Mouse (Mus musculus): ENCODE results near the gene Itprid1. TPM values are rescaled to one million over a fixed set of nuclear protein-coding genes. Genes with fewer than 3 reads are reported as not detected.

The Itprid1 gene
- polyA plus RNA-seq, 1 experiment from 2014 or later: 0.40 TPM

DNA sequence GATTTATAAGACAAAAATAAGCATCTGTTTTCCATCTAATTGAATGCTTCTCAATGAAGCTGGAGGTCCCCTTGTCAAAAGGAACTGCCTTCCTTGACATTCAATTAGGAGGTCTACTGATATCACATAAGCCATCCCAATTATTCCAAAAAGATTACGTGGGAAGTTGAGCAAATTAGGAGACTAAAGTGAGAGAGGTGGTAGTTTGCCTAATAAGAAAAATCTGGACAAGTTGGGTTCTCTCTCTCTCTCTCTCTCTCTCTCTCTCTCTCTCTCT, 65.6 kb downstream of the Itprid1 start:
- no peaks in the 10 kb centered on the region for H3K27me3 ChIP-seq (replicated peaks)

GRCm38 (mm10) chr6:55919206-55919605, 82.5 kb downstream of the Itprid1 start:
- no peak overlapping the region for H3K9ac ChIP-seq
- no peak overlapping the region for H3K4me3 ChIP-seq (replicated peaks)
- H3K9me3 ChIP-seq: no peaks in the 10 kb centered on the region
- H3K36me3 ChIP-seq: no peaks in the 10 kb centered on the region
- no peak overlapping the region for H3K27ac ChIP-seq
- H3K4me2 ChIP-seq: no peak overlapping the region
- H3K4me1 ChIP-seq: no peaks in the 10 kb centered on the region
- WGBS: 85% methylated on average over 5 of the region's 5 CpGs
- H3K27me3 ChIP-seq (replicated peaks): no peaks in the 10 kb centered on the region
- no peak for ATAC-seq (ENCODE audit: insufficient read depth, low FRiP score, low read depth)

More for the DNA sequence above, 65.6 kb downstream of the Itprid1 start:
- no peaks in the 10 kb centered on the region for H3K9me3 ChIP-seq
- ATAC-seq (ENCODE audit: insufficient read depth, low FRiP score, low read depth): no peak
- no peak overlapping the region for H3K4me2 ChIP-seq
- no peak overlapping the region for H3K4me3 ChIP-seq (replicated peaks)
- no peaks in the 10 kb centered on the region for H3K4me1 ChIP-seq
- H3K36me3 ChIP-seq: no peaks in the 10 kb centered on the region
- 81% methylated on average over 1 of the region's 1 CpGs for WGBS
- H3K9ac ChIP-seq: no peak overlapping the region
- no peak overlapping the region for H3K27ac ChIP-seq

- Histone ChIP-seq H3K4me3 (replicated peaks) (no peak overlapping the region), H3K4me2 (no peak overlapping the region), H3K4me1 (no peaks in the 10 kb centered on the region), H3K36me3 (no peaks in the 10 kb centered on the region), H3K9ac (no peak overlapping the region), H3K9me3 (no peaks in the 10 kb centered on the region), H3K27ac (no peak overlapping the region), H3K27me3 (replicated peaks) (no peaks in the 10 kb centered on the region)
- WGBS: 77% methylated on average over 3 of the region's 3 CpGs
- ATAC-seq (ENCODE audit: insufficient read depth, low FRiP score, low read depth): no peak
Observed at GRCm38 (mm10) chr6:55920282-55920720, 83.6 kb downstream of the Itprid1 start.

- WGBS: 69% methylated on average over 4 of the region's 4 CpGs
- Histone ChIP-seq H3K27ac (no peak overlapping the region), H3K36me3 (no peaks in the 10 kb centered on the region)
Observed at GRCm38 (mm10) chr6:55920866-55921630, 84.4 kb downstream of the Itprid1 start.

DNA sequence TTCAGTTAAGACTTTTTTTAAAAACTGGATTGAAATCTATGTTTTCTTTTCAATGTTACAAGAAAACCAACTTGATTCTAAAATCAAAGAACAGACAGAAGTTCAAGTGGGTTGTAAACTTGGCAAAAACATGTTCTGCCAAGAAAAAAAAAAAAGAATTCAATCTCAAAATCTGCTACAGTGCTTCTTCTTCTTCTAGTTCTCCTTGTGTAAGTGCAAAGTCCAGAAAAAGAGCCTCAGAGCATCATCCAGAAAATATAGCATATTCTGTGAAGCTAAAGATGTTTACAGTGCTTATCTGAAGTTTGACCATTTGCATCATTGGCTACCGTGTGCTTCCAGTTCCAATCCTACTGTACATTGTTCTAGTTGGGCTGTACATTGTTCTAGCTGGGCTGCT, 108.0 kb downstream of the Itprid1 start:
- Histone ChIP-seq H3K27ac (no peak overlapping the region), H3K4me3 (replicated peaks) (no peak overlapping the region), H3K27me3 (replicated peaks) (no peaks in the 10 kb centered on the region), H3K9me3 (no peaks in the 10 kb centered on the region), H3K9ac (no peak overlapping the region), H3K4me2 (no peak overlapping the region), H3K4me1 (no peaks in the 10 kb centered on the region), H3K36me3 (no peaks in the 10 kb centered on the region)
- ATAC-seq (ENCODE audit: insufficient read depth, low FRiP score, low read depth): no peak
- 70% methylated on average over 1 of the region's 1 CpGs for WGBS

More at GRCm38 (mm10) chr6:55920866-55921630, 84.4 kb downstream of the Itprid1 start:
- no peak for ATAC-seq (ENCODE audit: insufficient read depth, low FRiP score, low read depth)
- H3K9me3 ChIP-seq: no peaks in the 10 kb centered on the region
- no peak overlapping the region for H3K4me3 ChIP-seq (replicated peaks)
- no peak overlapping the region for H3K4me2 ChIP-seq
- no peak overlapping the region for H3K9ac ChIP-seq
- H3K27me3 ChIP-seq (replicated peaks): no peaks in the 10 kb centered on the region
- H3K4me1 ChIP-seq: no peaks in the 10 kb centered on the region

DNA sequence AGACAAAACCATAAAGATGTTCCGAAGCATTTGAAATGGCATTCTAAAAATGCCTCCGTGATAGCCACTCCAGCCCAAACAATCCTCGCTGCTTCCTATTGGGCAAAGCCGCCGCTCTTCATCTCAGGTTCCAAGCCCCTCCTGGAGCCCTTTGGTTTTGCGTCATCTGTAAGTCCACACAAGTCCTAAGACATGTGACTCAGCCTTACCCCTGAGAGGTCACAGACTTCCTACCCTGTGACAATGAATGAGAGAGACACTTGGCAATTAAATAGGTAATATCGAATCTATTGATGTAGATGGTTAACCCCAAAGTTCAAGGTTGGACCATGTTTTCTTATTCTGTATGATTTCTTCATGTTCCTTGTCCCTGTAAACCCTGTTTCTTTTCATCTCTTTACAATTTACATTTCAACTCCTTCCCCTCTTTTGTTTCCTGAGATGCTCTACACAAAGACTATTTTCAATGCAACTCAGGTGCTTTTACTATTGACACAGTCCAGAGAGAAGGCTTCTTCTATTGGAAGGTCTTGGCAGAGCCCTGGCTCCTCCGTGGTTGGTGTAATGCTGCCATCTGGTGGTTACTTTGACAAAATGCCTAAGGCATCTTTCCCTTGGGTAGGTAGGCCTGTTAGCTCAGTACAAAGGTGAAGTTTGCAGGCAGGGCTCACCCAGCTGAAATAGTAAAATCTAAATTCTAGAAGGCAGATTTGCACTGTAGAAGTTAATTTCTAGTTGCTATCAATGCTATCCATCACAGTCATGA, 113.8 kb downstream of the Itprid1 start:
- Histone ChIP-seq H3K4me1 (no peaks in the 10 kb centered on the region), H3K4me3 (replicated peaks) (no peak overlapping the region), H3K36me3 (no peaks in the 10 kb centered on the region), H3K9me3 (no peaks in the 10 kb centered on the region), H3K4me2 (no peak overlapping the region), H3K27ac (no peak overlapping the region), H3K9ac (no peak overlapping the region), H3K27me3 (replicated peaks) (no peaks in the 10 kb centered on the region)
- ATAC-seq (ENCODE audit: insufficient read depth, low FRiP score, low read depth): no peak
- 65% methylated on average over 8 of the region's 8 CpGs for WGBS

GRCm38 (mm10) chr6:55972998-55973397, 136.3 kb downstream of the Itprid1 start:
- H3K36me3 ChIP-seq: no peaks in the 10 kb centered on the region
- no peaks in the 10 kb centered on the region for H3K9me3 ChIP-seq
- H3K27me3 ChIP-seq (replicated peaks): no peaks in the 10 kb centered on the region
- H3K4me3 ChIP-seq (replicated peaks): no peak overlapping the region
- H3K4me2 ChIP-seq: no peak overlapping the region
- no peaks in the 10 kb centered on the region for H3K4me1 ChIP-seq
- no peak overlapping the region for H3K27ac ChIP-seq
- no peak overlapping the region for H3K9ac ChIP-seq
- no peak for ATAC-seq (ENCODE audit: insufficient read depth, low FRiP score, low read depth)

DNA sequence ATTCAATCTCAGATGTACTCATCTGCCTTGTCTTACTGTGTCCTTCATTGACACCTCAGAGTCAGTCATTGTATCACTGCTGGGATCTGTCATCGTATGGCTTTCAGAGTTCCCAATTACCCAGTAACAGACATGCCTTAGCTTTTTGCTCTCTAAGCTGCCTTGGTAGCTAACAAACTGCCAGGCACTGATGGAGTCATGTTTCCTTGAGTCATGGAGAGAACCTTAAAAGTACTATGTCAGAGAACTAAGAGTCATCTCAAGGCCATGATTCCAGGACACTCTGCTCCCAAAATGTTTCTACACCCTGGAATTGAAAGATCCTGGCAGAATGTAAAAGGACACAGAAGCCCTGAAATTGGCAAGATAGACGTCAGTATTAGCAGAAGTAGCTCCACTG, 143.1 kb downstream of the Itprid1 start:
- 77% methylated on average over 2 of the region's 2 CpGs for WGBS
- H3K4me1 ChIP-seq: no peaks in the 10 kb centered on the region

GRCm38 (mm10) chr6:56008711-56009110, 172.0 kb downstream of the Itprid1 start:
- Histone ChIP-seq H3K9ac (no peak overlapping the region), H3K4me2 (no peak overlapping the region), H3K36me3 (no peaks in the 10 kb centered on the region), H3K27me3 (replicated peaks) (no peaks in the 10 kb centered on the region), H3K4me3 (replicated peaks) (no peak overlapping the region), H3K9me3 (no peaks in the 10 kb centered on the region), H3K4me1 (no peaks in the 10 kb centered on the region), H3K27ac (no peak overlapping the region)
- no peak for ATAC-seq (ENCODE audit: insufficient read depth, low FRiP score, low read depth)
- 83% methylated on average over 4 of the region's 4 CpGs for WGBS

More for the DNA sequence above, 143.1 kb downstream of the Itprid1 start:
- no peak for ATAC-seq (ENCODE audit: insufficient read depth, low FRiP score, low read depth)
- Histone ChIP-seq H3K4me3 (replicated peaks) (no peak overlapping the region), H3K9me3 (no peaks in the 10 kb centered on the region), H3K36me3 (no peaks in the 10 kb centered on the region), H3K4me2 (no peak overlapping the region), H3K27me3 (replicated peaks) (no peaks in the 10 kb centered on the region), H3K9ac (no peak overlapping the region), H3K27ac (no peak overlapping the region)

DNA sequence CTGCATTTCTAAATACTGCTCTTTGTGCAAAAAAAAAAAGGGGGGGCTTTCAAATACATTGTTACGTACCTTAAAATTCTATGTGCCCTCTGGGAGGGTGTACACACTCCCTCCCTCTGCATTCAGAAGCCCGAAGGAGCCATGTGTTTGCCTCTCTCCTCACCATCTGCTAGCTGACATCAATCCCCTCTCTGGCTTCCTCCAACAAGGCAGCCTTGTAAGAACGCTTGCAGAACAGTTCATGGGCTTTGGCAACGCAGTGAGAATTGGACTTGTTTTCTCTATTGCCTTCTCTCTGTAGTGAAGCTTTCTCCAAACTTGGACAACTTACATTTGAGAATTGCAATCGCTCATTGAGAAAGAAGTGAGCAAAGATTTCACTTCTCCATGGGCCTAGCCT, 175.7 kb downstream of the Itprid1 start:
- H3K27ac ChIP-seq: no peak overlapping the region
- ATAC-seq (ENCODE audit: insufficient read depth, low FRiP score, low read depth): no peak
- H3K4me2 ChIP-seq: no peak overlapping the region
- H3K27me3 ChIP-seq (replicated peaks): no peaks in the 10 kb centered on the region
- H3K36me3 ChIP-seq: no peaks in the 10 kb centered on the region
- no peaks in the 10 kb centered on the region for H3K9me3 ChIP-seq
- H3K4me3 ChIP-seq (replicated peaks): no peak overlapping the region
- 75% methylated on average over 5 of the region's 5 CpGs for WGBS
- no peaks in the 10 kb centered on the region for H3K4me1 ChIP-seq
- no peak overlapping the region for H3K9ac ChIP-seq

DNA sequence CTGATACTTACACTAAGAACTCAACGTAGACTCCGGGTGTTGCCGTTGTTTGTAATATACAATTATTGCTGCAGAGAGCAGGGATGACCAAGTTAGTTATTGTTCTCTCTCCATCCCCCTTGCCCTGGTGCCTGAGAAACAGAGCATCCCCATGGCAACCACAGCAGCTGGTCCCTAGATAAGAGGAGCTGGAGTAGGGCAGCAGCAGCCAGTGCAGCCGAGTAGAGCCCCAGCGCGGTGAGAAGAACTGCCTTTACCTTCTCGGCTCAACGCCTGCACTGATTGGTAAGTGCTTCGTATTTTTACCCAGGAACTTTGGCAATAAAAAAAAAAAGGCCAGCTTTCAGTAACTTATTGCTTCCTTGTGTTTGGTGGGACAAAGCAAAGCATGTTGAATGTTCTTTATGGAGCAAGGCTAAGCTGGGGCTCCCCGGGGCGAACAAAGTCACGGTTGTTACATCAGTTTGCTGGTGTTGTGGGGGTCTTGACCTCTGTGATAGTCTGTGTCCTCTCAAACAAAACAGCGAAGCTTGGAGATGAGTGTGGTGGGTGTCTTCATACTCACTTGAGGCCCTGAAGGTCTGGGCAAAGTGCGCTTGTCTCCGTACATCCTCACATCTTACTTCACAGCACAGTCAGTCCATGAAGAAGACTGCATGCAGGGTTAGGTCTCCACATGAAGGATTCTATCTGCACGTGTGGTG, 180.7 kb downstream of the Itprid1 start, which contains the start of gene Ppp1r17:
Ppp1r17 (plus strand) TSS at position 207 of the 704 bp plus-strand sequence.
- Histone ChIP-seq H3K9me3 (no peaks in the 10 kb centered on the region), H3K27me3 (replicated peaks) (no peaks in the 10 kb centered on the region), H3K4me2 (no peak within 1 kb of the TSS), H3K4me1 (no peaks in the 10 kb centered on the region), H3K36me3 (no peaks in the 10 kb centered on the region), H3K27ac (no peak within 1 kb of the TSS), H3K9ac (no peak within 1 kb of the TSS), H3K4me3 (replicated peaks) (no peak within 1 kb of the TSS)
- ATAC-seq (ENCODE audit: insufficient read depth, low FRiP score, low read depth): no peak
- 69% methylated on average over 16 of the region's 16 CpGs for WGBS

GRCm38 (mm10) chr6:56019632-56020031, 182.9 kb downstream of the Itprid1 start:
- Histone ChIP-seq H3K4me2 (no peak overlapping the region), H3K4me3 (replicated peaks) (no peak overlapping the region), H3K4me1 (no peaks in the 10 kb centered on the region), H3K27me3 (replicated peaks) (no peaks in the 10 kb centered on the region), H3K36me3 (no peaks in the 10 kb centered on the region), H3K27ac (no peak overlapping the region), H3K9me3 (no peaks in the 10 kb centered on the region), H3K9ac (no peak overlapping the region)
- no peak for ATAC-seq (ENCODE audit: insufficient read depth, low FRiP score, low read depth)
- 54% methylated on average over 2 of the region's 2 CpGs for WGBS
